ENCODE assay signal across 8 mouse cellular contexts in genomic region chr15:7134454-7135052, GRCm38 (mm10). TPM values are rescaled to one million over a fixed set of nuclear protein-coding genes. Genes with fewer than 3 reads are reported as not detected.
A peak's percentile ranks its signal among the peaks of the same experiment; 100 is the strongest.
DNase-seq lines count a peak whose midpoint lies in the region; ATAC-seq and TF ChIP-seq lines count a peak whose summit lies in the region.

No protein-coding gene starts in this region.

- H3K27ac ChIP-seq in hindbrain, embryonic 14.5 days, result no peak overlapping the region
- H3K27ac ChIP-seq in hindbrain, embryonic 12.5 days, result no peak overlapping the region
- no peak overlapping the region for H3K27ac ChIP-seq in MEL (ENCODE audit: control insufficient read depth, low read depth, low read length)
- H3K27ac ChIP-seq in hindbrain, postnatal 0 days, result no peak overlapping the region

- TF ChIP-seq RAD21 in MEL (IDR thresholded peaks at IDR 0.05; ENCODE audit: low read depth, low read length), result peak; percentile 30

- H3K36me3 ChIP-seq in hindbrain, embryonic 14.5 days (replicated peaks; ENCODE audit: control insufficient read depth, insufficient read depth), result no peaks in the 10 kb centered on the region
- H3K36me3 ChIP-seq in hindbrain, embryonic 12.5 days, result no peaks in the 10 kb centered on the region
- H3K36me3 ChIP-seq in MEL (ENCODE audit: control insufficient read depth in 1 of 2, insufficient read depth in 2 of 2, low read length in 2 of 2), result no peaks in the 10 kb centered on the region
- no peaks in the 10 kb centered on the region for H3K36me3 ChIP-seq in hindbrain, postnatal 0 days (ENCODE audit: insufficient read depth, low read length)

- H3K9ac ChIP-seq in hindbrain, embryonic 14.5 days, result no peak overlapping the region
- no peak overlapping the region for H3K9ac ChIP-seq in hindbrain, embryonic 12.5 days
- no peak overlapping the region for H3K9ac ChIP-seq in MEL (ENCODE audit: control insufficient read depth, low read depth, low read length, poor library complexity, severe bottlenecking)
- H3K9ac ChIP-seq in hindbrain, postnatal 0 days (replicated peaks; ENCODE audit: low read length), result no peak overlapping the region

- H3K4me3 ChIP-seq in hindbrain, embryonic 14.5 days (replicated peaks; ENCODE audit: low read length), result no peak overlapping the region
- H3K4me3 ChIP-seq in hindbrain, embryonic 12.5 days, result no peak overlapping the region
- no peak overlapping the region for H3K4me3 ChIP-seq in MEL (ENCODE audit: control insufficient read depth in 1 of 2, insufficient read depth in 1 of 2, low read depth in 2 of 2, low read length in 2 of 2)
- H3K4me3 ChIP-seq in hindbrain, postnatal 0 days (ENCODE audit: low read length), result no peak overlapping the region

- TF ChIP-seq CTCF in MEL (IDR thresholded peaks at IDR 0.05 in 2 of 3, conservative IDR thresholded peaks at IDR 0.05 in 1 of 3; ENCODE audit: control insufficient read depth in 1 of 3, insufficient read depth in 1 of 3, low read depth in 2 of 3, low read length in 3 of 3, poor library complexity in 1 of 3, severe bottlenecking in 1 of 3), result peak; percentile 17 to 55 (median 54); a peak in 5 of 6 replicates
- peak; percentile 76 for TF ChIP-seq CTCF in hindbrain, postnatal 0 days (IDR thresholded peaks at IDR 0.05; ENCODE audit: low read depth)

- no peaks in the 10 kb centered on the region for H3K9me3 ChIP-seq in hindbrain, embryonic 14.5 days (ENCODE audit: control insufficient read depth, low read length)
- H3K9me3 ChIP-seq in hindbrain, embryonic 12.5 days (replicated peaks), result no peaks in the 10 kb centered on the region
- H3K9me3 ChIP-seq in MEL (replicated peaks; ENCODE audit: insufficient read depth, low read length), result no peaks in the 10 kb centered on the region
- no peaks in the 10 kb centered on the region for H3K9me3 ChIP-seq in hindbrain, postnatal 0 days (ENCODE audit: low read length)

- no peak for TF ChIP-seq POLR2A in MEL (IDR thresholded peaks at IDR 0.05; ENCODE audit: control insufficient read depth in 1 of 2, insufficient read depth in 1 of 2, low read depth in 1 of 2, low read length in 2 of 2, poor library complexity in 1 of 2)

- DNase-seq in hindbrain, embryonic 14.5 days (ENCODE audit: low spot score), result peak; percentile 67
- DNase-seq in 416B (ENCODE audit: low read depth), result peak; percentile 58
- DNase-seq in MEL (ENCODE audit: low read depth, low spot score), result peak; percentile 28
- peak; percentile 82 for DNase-seq in hindbrain, postnatal 0 days (ENCODE audit: low spot score)
- no peak for DNase-seq in spleen, adult 18-20 months
- no peak for DNase-seq in adrenal gland, adult 8-10 months
- DNase-seq in gastrocnemius, postnatal 25 days, result no peak

- H3K79me2 ChIP-seq in MEL (ENCODE audit: control insufficient read depth, insufficient read depth, low read length, poor library complexity), result no peaks in the 10 kb centered on the region

- 54% methylated on average over 11 of the region's 11 CpGs for WGBS in hindbrain, embryonic 14.5 days
- WGBS in hindbrain, embryonic 12.5 days, result 59% methylated on average over 11 of the region's 11 CpGs
- WGBS in hindbrain, postnatal 0 days, result 52% methylated on average over 11 of the region's 11 CpGs

- H3K4me2 ChIP-seq in hindbrain, embryonic 14.5 days (replicated peaks), result no peak overlapping the region
- H3K4me2 ChIP-seq in hindbrain, embryonic 12.5 days (replicated peaks), result no peak overlapping the region
- H3K4me2 ChIP-seq in hindbrain, postnatal 0 days (ENCODE audit: low read depth, low read length), result no peak overlapping the region

- no peak for ATAC-seq in hindbrain, embryonic 14.5 days (ENCODE audit: low FRiP score)
- ATAC-seq in hindbrain, embryonic 12.5 days (ENCODE audit: low FRiP score), result no peak
- ATAC-seq in hindbrain, postnatal 0 days, result peak; percentile 48; the same call in 1 of the 2 replicates

- TF ChIP-seq EP300 in MEL (IDR thresholded peaks at IDR 0.05; ENCODE audit: low read depth in 1 of 2, low read length in 2 of 2), result no peak

- H3K4me1 ChIP-seq in hindbrain, embryonic 14.5 days (replicated peaks; ENCODE audit: control insufficient read depth, insufficient read depth, low read length), result 0 out of 2 replicates have a peak, but pooled peaks cover 7% of the 10 kb centered on the region
- H3K4me1 ChIP-seq in hindbrain, embryonic 12.5 days, result peaks cover 12% of the 10 kb centered on the region
- H3K4me1 ChIP-seq in MEL (ENCODE audit: control insufficient read depth in 1 of 2, insufficient read depth in 2 of 2, low read length in 2 of 2), result no peaks in the 10 kb centered on the region
- no peaks in the 10 kb centered on the region for H3K4me1 ChIP-seq in hindbrain, postnatal 0 days (ENCODE audit: insufficient read depth, low read length)

- H3K27me3 ChIP-seq in hindbrain, embryonic 14.5 days (ENCODE audit: control insufficient read depth, insufficient read depth, low read length), result no peaks in the 10 kb centered on the region
- peaks cover 11% of the 10 kb centered on the region; the same call in 1 of the 2 replicates for H3K27me3 ChIP-seq in hindbrain, embryonic 12.5 days
- no peaks in the 10 kb centered on the region for H3K27me3 ChIP-seq in MEL (ENCODE audit: control insufficient read depth in 1 of 2, insufficient read depth in 2 of 2, low read length in 2 of 2)
- no peaks in the 10 kb centered on the region for H3K27me3 ChIP-seq in hindbrain, postnatal 0 days (ENCODE audit: insufficient read depth, low read length)

TF ChIP-seq in MEL, 35 proteins besides CTCF, POLR2A, EP300 and RAD21:
- TF ChIP-seq GATA1 (IDR thresholded peaks at IDR 0.05; ENCODE audit: low read depth, low read length) (no peak), SMC3 (IDR thresholded peaks at IDR 0.05; ENCODE audit: low read depth, low read length) (peak; percentile 44)

RNA-seq across cellular contexts. Expression of gene Lifr, which starts 44.1 kb away (rescaled TPM):
- 35.2 and 38.7 TPM in 2 replicates for polyA plus RNA-seq in hindbrain, embryonic 14.5 days (2014; fragmentation: Nextera tagmentation; extraction: Ambion mirVana)
- 16.5 and 18.3 TPM in 2 replicates for polyA plus RNA-seq in hindbrain, embryonic 12.5 days (2016; fragmentation: Nextera tagmentation; extraction: Ambion mirVana)
- total RNA-seq in MEL (2012; rRNA removed), result not detected in 2 replicates
- polyA plus RNA-seq in MEL (2012; ENCODE audit: insufficient read depth in 1 of 2, insufficient read length in 2 of 2, low read depth in 1 of 2, low replicate concordance in 2 of 2, missing spikeins in 1 of 2), result not detected
- 38.4 and 47.2 TPM in 2 replicates for total RNA-seq in hindbrain, postnatal 0 days (2014; rRNA removed)
- polyA plus RNA-seq in hindbrain, postnatal 0 days (2015; fragmentation: Nextera tagmentation; extraction: Ambion mirVana), result 17.3 and 19.6 TPM in 2 replicates
- 10 to 100 TPM; 44.0 to 95.8 (median 70.5) TPM for total RNA-seq in adrenal gland, adult 8-10 months (2022)
- total RNA-seq in gastrocnemius, postnatal 25 days (2021), result 10 to 100 TPM; 42.5 to 44.6 TPM

Comparison
In these comparisons a context has a peak if more than half of its experiments do, and no peak if none do; other contexts are left out.
1. DNase-seq: peak in hindbrain, embryonic 14.5 days (single experiment), 416B (single experiment), MEL (single experiment) and hindbrain, postnatal 0 days (single experiment); none in spleen, adult 18-20 months (0 of 2), adrenal gland, adult 8-10 months (single experiment) and gastrocnemius, postnatal 25 days (single experiment).
2. RNA of gene Lifr, which starts 44.1 kb away (total RNA-seq): 44.0 to 95.8 TPM in adrenal gland, adult 8-10 months, 42.5 to 44.6 TPM in gastrocnemius, postnatal 25 days and 38.4 to 47.2 TPM in hindbrain, postnatal 0 days; not detected in MEL; every median in the first group is over 10 times any median in the second.